Mouse (Mus musculus): Measurements from ENCODE around the gene Ppp1r9a.

DNA sequence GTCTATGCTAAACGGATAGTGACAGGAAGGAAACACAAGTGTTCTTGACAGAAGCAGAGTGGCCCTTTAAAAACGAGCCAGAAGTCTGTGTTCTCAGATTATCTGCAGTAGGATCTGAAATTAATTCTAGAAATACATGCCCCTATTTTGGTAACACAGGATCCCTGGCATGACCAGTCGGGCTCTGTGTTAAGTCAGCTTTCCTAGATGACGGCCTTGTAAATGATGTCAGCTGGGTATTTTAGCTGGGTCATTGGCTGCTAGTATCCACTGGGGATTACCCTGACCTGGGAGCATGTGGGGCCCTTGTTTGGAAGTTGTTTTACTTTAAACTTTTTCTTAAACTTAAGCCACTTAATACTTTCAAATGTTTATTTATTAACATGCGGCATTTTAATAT is 125.1 kb downstream of the Ppp1r9a start:
- no peak for TF ChIP-seq USF1 (IDR thresholded peaks at IDR 0.05; ENCODE audit: low read depth)
- no peak for TF ChIP-seq CTCF (IDR thresholded peaks at IDR 0.05; ENCODE audit: control insufficient read depth, insufficient read depth, insufficient read length)
